Mouse (Mus musculus) midbrain, embryonic 16.5 days (tissue): ENCODE results near the gene Aldh18a1. TPM values are rescaled to one million over a fixed set of nuclear protein-coding genes. Genes with fewer than 3 reads are reported as not detected.

Experiments used
- ATAC-seq: fragments of 200-750 bp; cut with Nextera tagmentation; 2 replicates; pipeline ENCODE4 v1.8.0; 2017; ENCODE audit warnings: moderate TSS enrichment
- H3K27ac ChIP-seq: fragments of 300-500 bp; sonication (generic); 2 replicates; pipeline ENCODE4 v1.5.1; 2014; ENCODE audit warnings: mild to moderate bottlenecking, low read length, mixed read lengths
- H3K27me3 ChIP-seq: fragments of 300-500 bp; sonication (generic); 2 replicates; pipeline ENCODE4 v1.6.1; 2014; ENCODE audit warnings: low read depth, low read length, mixed read lengths; ENCODE audit not compliant: control insufficient read depth, insufficient read depth
- H3K36me3 ChIP-seq: fragments of 300-500 bp; sonication (generic); 2 replicates; pipeline ENCODE4 v1.6.1; 2014; ENCODE audit warnings: mild to moderate bottlenecking, low read length, moderate library complexity, mixed read lengths; ENCODE audit not compliant: control insufficient read depth, insufficient read depth
- H3K4me1 ChIP-seq: fragments of 300-500 bp; sonication (generic); 2 replicates; pipeline ENCODE4 v1.6.1; 2014; ENCODE audit warnings: mild to moderate bottlenecking, low read length, mixed read lengths; ENCODE audit not compliant: control insufficient read depth, insufficient read depth
- H3K4me2 ChIP-seq: fragments of 300-500 bp; sonication (generic); 2 replicates; pipeline ENCODE4 v1.6.1; 2014; ENCODE audit warnings: mild to moderate bottlenecking, low read length, mixed read lengths
- H3K4me3 ChIP-seq: fragments of 300-500 bp; sonication (generic); 2 replicates; pipeline ENCODE4 v1.5.1; 2014; ENCODE audit warnings: low read depth, mild to moderate bottlenecking, low read length, moderate library complexity, mixed read lengths
- H3K9ac ChIP-seq: fragments of 300-500 bp; sonication (generic); 2 replicates; pipeline ENCODE4 v1.6.1; 2014; ENCODE audit warnings: low read depth, low read length, mixed read lengths
- H3K9me3 ChIP-seq: fragments of 300-500 bp; sonication (generic); replicated peaks from 2 replicates; pipeline ENCODE4 v1.6.1; 2014; ENCODE audit warnings: mild to moderate bottlenecking, low read length, mixed read lengths; ENCODE audit not compliant: control insufficient read depth, poor library complexity, severe bottlenecking
- WGBS: fragments of 180-500 bp; shearing (Covaris S2); extraction: QIAGEN DNeasy Blood & Tissue Kit; methylation state at CpG from one replicate; pipeline ENCODE4 v1.1.7; 2014; 5-methylcytosine and 5-hydroxymethylcytosine counted together
- polyA plus RNA-seq: library from polyadenylated mRNA; unstranded; fragments of >200 nt; fragmentation: Nextera tagmentation; extraction: Ambion mirVana; gene quantifications from 2 replicates; pipeline ENCODE4 v1.2.1, GENCODE M21; 2015

Gene Aldh18a1
- polyA plus RNA-seq, 1 experiment from 2014 or later, result 58.4 TPM

GRCm38 (mm10) chr19:40548796-40549515, 39.3 kb downstream of the Aldh18a1 start:
- no peak overlapping the region for H3K9ac ChIP-seq
- peaks cover 3% of the 10 kb centered on the region; the same call in 1 of the 2 replicates for H3K4me1 ChIP-seq
- ATAC-seq, result no peak
- H3K4me3 ChIP-seq, result no peak overlapping the region
- WGBS, result 31% methylated on average over 5 of the region's 5 CpGs
- no peak overlapping the region for H3K27ac ChIP-seq
- peaks cover 22% of the 10 kb centered on the region for H3K36me3 ChIP-seq
- no peaks in the 10 kb centered on the region for H3K9me3 ChIP-seq
- no peak overlapping the region for H3K4me2 ChIP-seq
- H3K27me3 ChIP-seq, result no peaks in the 10 kb centered on the region

- no peak overlapping the region for H3K27ac ChIP-seq
- H3K4me1 ChIP-seq, result peaks cover 3% of the 10 kb centered on the region; the same call in 1 of the 2 replicates
- WGBS, result 70% methylated on average over 6 of the region's 6 CpGs
- H3K4me2 ChIP-seq, result no peak overlapping the region
- H3K36me3 ChIP-seq, result peaks cover 16% of the 10 kb centered on the region
- no peak overlapping the region for H3K4me3 ChIP-seq
- H3K27me3 ChIP-seq, result no peaks in the 10 kb centered on the region
- ATAC-seq, result no peak
- no peaks in the 10 kb centered on the region for H3K9me3 ChIP-seq
- no peak overlapping the region for H3K9ac ChIP-seq
These were observed 39.9 kb downstream of the Aldh18a1 start for GRCm38 (mm10) chr19:40548386-40548785.

GRCm38 (mm10) chr19:40544856-40545255, 43.4 kb downstream of the Aldh18a1 start:
- no peak overlapping the region for H3K4me3 ChIP-seq

GRCm38 (mm10) chr19:40542776-40543175, 45.5 kb downstream of the Aldh18a1 start:
- H3K4me1 ChIP-seq, result no peaks in the 10 kb centered on the region
- no peak overlapping the region for H3K27ac ChIP-seq
- H3K36me3 ChIP-seq, result no peaks in the 10 kb centered on the region
- no peak overlapping the region for H3K4me3 ChIP-seq
- ATAC-seq, result no peak
- no peak overlapping the region for H3K9ac ChIP-seq
- H3K4me2 ChIP-seq, result no peak overlapping the region
- WGBS, result 90% methylated on average over 7 of the region's 7 CpGs
- no peaks in the 10 kb centered on the region for H3K27me3 ChIP-seq
- H3K9me3 ChIP-seq, result no peaks in the 10 kb centered on the region

More at GRCm38 (mm10) chr19:40544856-40545255, 43.4 kb downstream of the Aldh18a1 start:
- no peaks in the 10 kb centered on the region for H3K27me3 ChIP-seq
- ATAC-seq, result peak; percentile 90
- no peak overlapping the region for H3K4me2 ChIP-seq
- H3K9ac ChIP-seq, result no peak overlapping the region
- no peak overlapping the region for H3K27ac ChIP-seq
- peaks cover 3% of the 10 kb centered on the region; the same call in 1 of the 2 replicates for H3K4me1 ChIP-seq
- WGBS, result 5% methylated on average over 3 of the region's 3 CpGs
- no peaks in the 10 kb centered on the region for H3K9me3 ChIP-seq
- H3K36me3 ChIP-seq, result no peaks in the 10 kb centered on the region

- Histone ChIP-seq H3K4me1 (no peaks in the 10 kb centered on the region), H3K27me3 (no peaks in the 10 kb centered on the region), H3K4me3 (no peak overlapping the region), H3K9me3 (no peaks in the 10 kb centered on the region), H3K27ac (no peak overlapping the region), H3K9ac (no peak overlapping the region), H3K36me3 (no peaks in the 10 kb centered on the region), H3K4me2 (no peak overlapping the region)
- WGBS, result 92% methylated on average over 6 of the region's 6 CpGs
- no peak for ATAC-seq
These were observed 51.7 kb downstream of the Aldh18a1 start for GRCm38 (mm10) chr19:40536526-40536925.

- Histone ChIP-seq H3K9ac (no peak overlapping the region), H3K9me3 (no peaks in the 10 kb centered on the region), H3K4me3 (no peak overlapping the region), H3K36me3 (no peaks in the 10 kb centered on the region), H3K27me3 (no peaks in the 10 kb centered on the region), H3K27ac (no peak overlapping the region), H3K4me1 (no peaks in the 10 kb centered on the region), H3K4me2 (no peak overlapping the region)
- 87% methylated on average over 5 of the region's 5 CpGs for WGBS
- no peak for ATAC-seq
These were observed 55.7 kb downstream of the Aldh18a1 start for GRCm38 (mm10) chr19:40532525-40532924.

GRCm38 (mm10) chr19:40530323-40530722, 57.9 kb downstream of the Aldh18a1 start:
- H3K4me1 ChIP-seq, result no peaks in the 10 kb centered on the region

GRCm38 (mm10) chr19:40528254-40528653, 60.0 kb downstream of the Aldh18a1 start:
- no peak for ATAC-seq
- no peak overlapping the region for H3K4me2 ChIP-seq
- no peak overlapping the region for H3K27ac ChIP-seq
- no peaks in the 10 kb centered on the region for H3K27me3 ChIP-seq
- no peak overlapping the region for H3K9ac ChIP-seq
- H3K4me3 ChIP-seq, result no peak overlapping the region
- no peaks in the 10 kb centered on the region for H3K36me3 ChIP-seq
- no peaks in the 10 kb centered on the region for H3K9me3 ChIP-seq
- no peaks in the 10 kb centered on the region; the same call in 1 of the 2 replicates for H3K4me1 ChIP-seq

More at GRCm38 (mm10) chr19:40530323-40530722, 57.9 kb downstream of the Aldh18a1 start:
- Histone ChIP-seq H3K27ac (no peak overlapping the region), H3K4me3 (no peak overlapping the region), H3K4me2 (no peak overlapping the region), H3K9ac (no peak overlapping the region), H3K27me3 (no peaks in the 10 kb centered on the region), H3K36me3 (no peaks in the 10 kb centered on the region), H3K9me3 (no peaks in the 10 kb centered on the region)
- 84% methylated on average over 2 of the region's 2 CpGs for WGBS
- no peak for ATAC-seq

- Histone ChIP-seq H3K4me3 (no peak overlapping the region), H3K4me1 (no peaks in the 10 kb centered on the region; the same call in 1 of the 2 replicates), H3K27me3 (no peaks in the 10 kb centered on the region), H3K27ac (no peak overlapping the region), H3K9me3 (no peaks in the 10 kb centered on the region), H3K9ac (no peak overlapping the region), H3K36me3 (no peaks in the 10 kb centered on the region), H3K4me2 (no peak overlapping the region)
- 81% methylated on average over 9 of the region's 9 CpGs for WGBS
- no peak for ATAC-seq
These were observed 61.8 kb downstream of the Aldh18a1 start for GRCm38 (mm10) chr19:40526367-40527014.
